Mouse (Mus musculus): ENCODE measurements around the gene Atrnl1. TPM values are rescaled to one million over a fixed set of nuclear protein-coding genes. Genes with fewer than 3 reads are reported as not detected.

The Atrnl1 gene
- polyA plus RNA-seq, 1 experiment = 12.3 TPM

GRCm38 (mm10) chr19:58080168-58080567, 469.3 kb downstream of the Atrnl1 start:
- Histone ChIP-seq H3K27ac (ENCODE audit: insufficient read depth, low read length) (no peak overlapping the region), H3K36me3 (ENCODE audit: control insufficient read depth, insufficient read depth, low read length, poor library complexity, severe bottlenecking) (no peaks in the 10 kb centered on the region), H3K9ac (ENCODE audit: low read depth, poor library complexity, severe bottlenecking) (no peak overlapping the region), H3K4me3 (ENCODE audit: low read depth, low read length) (no peak overlapping the region), H3K4me1 (ENCODE audit: control insufficient read depth, insufficient read depth, low read length) (no peaks in the 10 kb centered on the region), H3K27me3 (ENCODE audit: control insufficient read depth, insufficient read depth, low read length, poor library complexity, severe bottlenecking) (no peaks in the 10 kb centered on the region), H3K9me3 (replicated peaks; ENCODE audit: control insufficient read depth, insufficient read depth, low read length, poor library complexity, severe bottlenecking) (no peaks in the 10 kb centered on the region)
- TF ChIP-seq POLR2A (IDR thresholded peaks at IDR 0.05; ENCODE audit: insufficient read depth, low read length) = no peak
- TF ChIP-seq CTCF (IDR thresholded peaks at IDR 0.05; ENCODE audit: low read depth, low read length) = no peak
- TF ChIP-seq EP300 (IDR thresholded peaks at IDR 0.05; ENCODE audit: insufficient read depth, low read depth, low read length) = no peak

GRCm38 (mm10) chr19:58082751-58083150, 471.9 kb downstream of the Atrnl1 start:
- no peak for TF ChIP-seq POLR2A (IDR thresholded peaks at IDR 0.05; ENCODE audit: insufficient read depth, low read length)
- TF ChIP-seq CTCF (IDR thresholded peaks at IDR 0.05; ENCODE audit: low read depth, low read length) = no peak
- no peak for TF ChIP-seq EP300 (IDR thresholded peaks at IDR 0.05; ENCODE audit: insufficient read depth, low read depth, low read length)
- no peaks in the 10 kb centered on the region for H3K27me3 ChIP-seq (ENCODE audit: control insufficient read depth, insufficient read depth, low read length, poor library complexity, severe bottlenecking)
- H3K4me3 ChIP-seq (ENCODE audit: low read depth, low read length) = no peak overlapping the region
- H3K27ac ChIP-seq (ENCODE audit: insufficient read depth, low read length) = no peak overlapping the region
- H3K36me3 ChIP-seq (ENCODE audit: control insufficient read depth, insufficient read depth, low read length, poor library complexity, severe bottlenecking) = no peaks in the 10 kb centered on the region
- H3K9me3 ChIP-seq (replicated peaks; ENCODE audit: control insufficient read depth, insufficient read depth, low read length, poor library complexity, severe bottlenecking) = no peaks in the 10 kb centered on the region
- no peaks in the 10 kb centered on the region for H3K4me1 ChIP-seq (ENCODE audit: control insufficient read depth, insufficient read depth, low read length)
- H3K9ac ChIP-seq (ENCODE audit: low read depth, poor library complexity, severe bottlenecking) = no peak overlapping the region

GRCm38 (mm10) chr19:58084826-58085225, 474.0 kb downstream of the Atrnl1 start:
- Histone ChIP-seq H3K9me3 (replicated peaks; ENCODE audit: control insufficient read depth, insufficient read depth, low read length, poor library complexity, severe bottlenecking) (no peaks in the 10 kb centered on the region), H3K27ac (ENCODE audit: insufficient read depth, low read length) (no peak overlapping the region), H3K27me3 (ENCODE audit: control insufficient read depth, insufficient read depth, low read length, poor library complexity, severe bottlenecking) (no peaks in the 10 kb centered on the region), H3K36me3 (ENCODE audit: control insufficient read depth, insufficient read depth, low read length, poor library complexity, severe bottlenecking) (no peaks in the 10 kb centered on the region), H3K4me3 (ENCODE audit: low read depth, low read length) (no peak overlapping the region), H3K4me1 (ENCODE audit: control insufficient read depth, insufficient read depth, low read length) (no peaks in the 10 kb centered on the region), H3K9ac (ENCODE audit: low read depth, poor library complexity, severe bottlenecking) (no peak overlapping the region)
- no peak for TF ChIP-seq EP300 (IDR thresholded peaks at IDR 0.05; ENCODE audit: insufficient read depth, low read depth, low read length)

- H3K4me3 ChIP-seq (ENCODE audit: low read depth, low read length) = no peak overlapping the region
- H3K4me1 ChIP-seq (ENCODE audit: control insufficient read depth, insufficient read depth, low read length) = no peaks in the 10 kb centered on the region
- no peaks in the 10 kb centered on the region for H3K36me3 ChIP-seq (ENCODE audit: control insufficient read depth, insufficient read depth, low read length, poor library complexity, severe bottlenecking)
- no peaks in the 10 kb centered on the region for H3K9me3 ChIP-seq (replicated peaks; ENCODE audit: control insufficient read depth, insufficient read depth, low read length, poor library complexity, severe bottlenecking)
- no peaks in the 10 kb centered on the region for H3K27me3 ChIP-seq (ENCODE audit: control insufficient read depth, insufficient read depth, low read length, poor library complexity, severe bottlenecking)
- no peak overlapping the region for H3K9ac ChIP-seq (ENCODE audit: low read depth, poor library complexity, severe bottlenecking)
- no peak for TF ChIP-seq EP300 (IDR thresholded peaks at IDR 0.05; ENCODE audit: insufficient read depth, low read depth, low read length)
- TF ChIP-seq POLR2A (IDR thresholded peaks at IDR 0.05; ENCODE audit: insufficient read depth, low read length) = no peak
- TF ChIP-seq CTCF (IDR thresholded peaks at IDR 0.05; ENCODE audit: low read depth, low read length) = no peak
- no peak overlapping the region for H3K27ac ChIP-seq (ENCODE audit: insufficient read depth, low read length)
Measured at GRCm38 (mm10) chr19:58086734-58087133, 475.9 kb downstream of the Atrnl1 start.

GRCm38 (mm10) chr19:58087901-58088300, 477.1 kb downstream of the Atrnl1 start:
- H3K4me1 ChIP-seq (ENCODE audit: control insufficient read depth, insufficient read depth, low read length) = no peaks in the 10 kb centered on the region
- TF ChIP-seq EP300 (IDR thresholded peaks at IDR 0.05; ENCODE audit: insufficient read depth, low read depth, low read length) (no peak), POLR2A (IDR thresholded peaks at IDR 0.05; ENCODE audit: insufficient read depth, low read length) (no peak)
- no peaks in the 10 kb centered on the region for H3K9me3 ChIP-seq (replicated peaks; ENCODE audit: control insufficient read depth, insufficient read depth, low read length, poor library complexity, severe bottlenecking)
- H3K9ac ChIP-seq (ENCODE audit: low read depth, poor library complexity, severe bottlenecking) = no peak overlapping the region
- no peaks in the 10 kb centered on the region for H3K27me3 ChIP-seq (ENCODE audit: control insufficient read depth, insufficient read depth, low read length, poor library complexity, severe bottlenecking)
- no peaks in the 10 kb centered on the region for H3K36me3 ChIP-seq (ENCODE audit: control insufficient read depth, insufficient read depth, low read length, poor library complexity, severe bottlenecking)
- H3K27ac ChIP-seq (ENCODE audit: insufficient read depth, low read length) = no peak overlapping the region
- no peak overlapping the region for H3K4me3 ChIP-seq (ENCODE audit: low read depth, low read length)

GRCm38 (mm10) chr19:58088433-58088832, 477.6 kb downstream of the Atrnl1 start:
- H3K4me3 ChIP-seq (ENCODE audit: low read depth, low read length) = no peak overlapping the region
- TF ChIP-seq POLR2A (IDR thresholded peaks at IDR 0.05; ENCODE audit: insufficient read depth, low read length) (no peak), EP300 (IDR thresholded peaks at IDR 0.05; ENCODE audit: insufficient read depth, low read depth, low read length) (no peak), CTCF (IDR thresholded peaks at IDR 0.05; ENCODE audit: low read depth, low read length) (no peak)

More at GRCm38 (mm10) chr19:58088433-58088832, 477.6 kb downstream of the Atrnl1 start:
- no peak overlapping the region for H3K27ac ChIP-seq (ENCODE audit: insufficient read depth, low read length)
- no peaks in the 10 kb centered on the region for H3K27me3 ChIP-seq (ENCODE audit: control insufficient read depth, insufficient read depth, low read length, poor library complexity, severe bottlenecking)
- H3K4me1 ChIP-seq (ENCODE audit: control insufficient read depth, insufficient read depth, low read length) = no peaks in the 10 kb centered on the region
- H3K36me3 ChIP-seq (ENCODE audit: control insufficient read depth, insufficient read depth, low read length, poor library complexity, severe bottlenecking) = no peaks in the 10 kb centered on the region
- no peak overlapping the region for H3K9ac ChIP-seq (ENCODE audit: low read depth, poor library complexity, severe bottlenecking)
- no peaks in the 10 kb centered on the region for H3K9me3 ChIP-seq (replicated peaks; ENCODE audit: control insufficient read depth, insufficient read depth, low read length, poor library complexity, severe bottlenecking)
